Mouse (Mus musculus): ENCODE data around the gene Izumo4.

GRCm38 (mm10) chr10:80665016-80665380, 37.0 kb upstream of the Izumo4 start:
- TF ChIP-seq CTCF (IDR thresholded peaks at IDR 0.05; ENCODE audit: low read depth, low read length) (no peak), POLR2A (IDR thresholded peaks at IDR 0.05; ENCODE audit: extremely low read depth, insufficient read depth, low read length) (no peak)

All from liver, adult 2 months (tissue).